Mouse (Mus musculus): Measurements from ENCODE around the gene Zbtb12.

DNA sequence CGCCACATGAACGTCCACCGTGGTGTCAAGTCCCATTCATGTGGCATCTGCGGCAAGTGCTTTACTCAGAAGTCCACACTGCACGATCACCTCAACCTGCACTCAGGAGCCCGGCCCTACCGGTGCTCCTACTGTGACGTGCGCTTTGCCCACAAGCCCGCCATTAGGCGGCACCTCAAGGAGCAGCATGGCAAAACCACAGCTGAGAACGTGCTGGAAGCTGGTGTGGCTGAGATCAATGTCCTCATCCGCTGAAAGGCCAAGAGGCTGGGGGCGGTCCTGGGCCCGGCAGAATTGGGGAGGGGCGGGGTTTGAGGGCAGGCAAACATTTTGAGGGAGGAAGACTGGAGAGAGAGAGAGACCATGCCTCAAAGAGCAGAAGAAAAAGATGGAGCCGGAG lies 17.1 kb downstream of the Zbtb12 start:
- no peak for TF ChIP-seq GATA1 (IDR thresholded peaks at IDR 0.05; ENCODE audit: borderline replicate concordance, low read length)
- TF ChIP-seq FLI1 (IDR thresholded peaks at IDR 0.05; ENCODE audit: low read length) = no peak
